Mouse (Mus musculus) cerebellum, postnatal 10 days (tissue): ENCODE results near the gene Cyp1a1.
A peak's percentile ranks its signal among the peaks of the same experiment; 100 is the strongest.

Experiments used
- DNase-seq, 2 experiments: peaks; one replicate each; pipeline ENCODE4 v3.0.0; 2021; ENCODE audit warnings: mixed read lengths in 2 of 2

The Cyp1a1 gene

GRCm38 (mm10) chr9:57656631-57657350, 30.9 kb upstream of the Cyp1a1 start:
- DNase-seq: peak in 1 of 2 experiments; percentile 66

- DNase-seq: peak in 1 of 2 experiments; percentile 45
These were observed 29.9 kb upstream of the Cyp1a1 start for GRCm38 (mm10) chr9:57657843-57658242.

- peak in 1 of 2 experiments; percentile 20 for DNase-seq
These were observed 28.8 kb upstream of the Cyp1a1 start for GRCm38 (mm10) chr9:57658970-57659369.

GRCm38 (mm10) chr9:57659774-57660173, 28.0 kb upstream of the Cyp1a1 start:
- DNase-seq: peak; percentile 84

- no peak for DNase-seq
These were observed 27.2 kb upstream of the Cyp1a1 start for GRCm38 (mm10) chr9:57660501-57660900.

GRCm38 (mm10) chr9:57661552-57661951, 26.2 kb upstream of the Cyp1a1 start:
- peak; percentile 29 to 30 for DNase-seq

GRCm38 (mm10) chr9:57664616-57665015, 23.1 kb upstream of the Cyp1a1 start:
- DNase-seq: no peak

- no peak for DNase-seq
These were observed 21.2 kb upstream of the Cyp1a1 start for GRCm38 (mm10) chr9:57666536-57666935.

- no peak for DNase-seq
These were observed 20.6 kb upstream of the Cyp1a1 start for GRCm38 (mm10) chr9:57667136-57667535.

- no peak for DNase-seq
These were observed 19.9 kb upstream of the Cyp1a1 start for GRCm38 (mm10) chr9:57667817-57668216.

- no peak for DNase-seq
These were observed 19.5 kb upstream of the Cyp1a1 start for GRCm38 (mm10) chr9:57668277-57668676.

GRCm38 (mm10) chr9:57669566-57669965, 18.2 kb upstream of the Cyp1a1 start:
- no peak for DNase-seq

GRCm38 (mm10) chr9:57671037-57671436, 16.7 kb upstream of the Cyp1a1 start:
- no peak for DNase-seq

GRCm38 (mm10) chr9:57671500-57671899, 16.2 kb upstream of the Cyp1a1 start:
- DNase-seq: no peak

- no peak for DNase-seq
These were observed 6.3 kb upstream of the Cyp1a1 start for GRCm38 (mm10) chr9:57681411-57681810.

GRCm38 (mm10) chr9:57683520-57683919, 4.2 kb upstream of the Cyp1a1 start, which contains the start of gene Cyp1a2:
Gene Cyp1a2 (minus strand): TSS chr9:57683703.
- no peak for DNase-seq

- no peak for DNase-seq
These were observed 1.7 kb upstream of the Cyp1a1 start for GRCm38 (mm10) chr9:57686011-57686410.

GRCm38 (mm10) chr9:57688158-57688557, 430 bp downstream of the Cyp1a1 start:
- DNase-seq: peak; percentile 14 to 19

GRCm38 (mm10) chr9:57688606-57689005, 878 bp downstream of the Cyp1a1 start:
- DNase-seq: no peak

- no peak for DNase-seq
These were observed 6.4 kb downstream of the Cyp1a1 start for GRCm38 (mm10) chr9:57694108-57694507.

- peak; percentile 76 to 79 for DNase-seq
These were observed 8.9 kb downstream of the Cyp1a1 start for GRCm38 (mm10) chr9:57696380-57697285.

GRCm38 (mm10) chr9:57697380-57697779, 9.7 kb downstream of the Cyp1a1 start:
- DNase-seq: peak; percentile 11 to 16

- DNase-seq: no peak
These were observed 10.9 kb downstream of the Cyp1a1 start for GRCm38 (mm10) chr9:57698466-57699150.
